Mouse (Mus musculus): ENCODE measurements at regions not wholly inside any gene's neighbourhood (a gene's known extent, or its start where the extent isn't known, plus 50 kb on each side); places are given as distances from the start of the nearest gene placed in this dataset.

DNA sequence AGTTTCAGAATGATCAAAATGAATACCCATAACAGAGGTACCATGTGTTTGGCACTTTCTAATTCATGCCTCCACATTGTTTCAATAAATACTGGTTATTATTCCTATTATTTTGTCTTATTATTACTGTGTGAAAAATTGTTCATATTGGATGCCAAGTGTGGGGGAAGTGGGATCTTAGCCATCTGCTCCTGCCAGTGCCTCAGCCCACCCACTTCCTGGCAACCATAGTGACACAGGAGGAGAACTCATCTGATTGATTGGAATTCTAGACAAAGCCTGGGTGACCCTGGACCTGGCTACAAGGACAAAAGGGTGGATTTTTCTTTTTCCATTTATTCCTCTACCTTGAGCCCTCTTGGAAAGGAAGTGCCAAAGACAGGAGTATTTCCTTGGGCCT, 2886.8 kb upstream of the Lrrc6 start:
- DNase-seq: no peak

DNA sequence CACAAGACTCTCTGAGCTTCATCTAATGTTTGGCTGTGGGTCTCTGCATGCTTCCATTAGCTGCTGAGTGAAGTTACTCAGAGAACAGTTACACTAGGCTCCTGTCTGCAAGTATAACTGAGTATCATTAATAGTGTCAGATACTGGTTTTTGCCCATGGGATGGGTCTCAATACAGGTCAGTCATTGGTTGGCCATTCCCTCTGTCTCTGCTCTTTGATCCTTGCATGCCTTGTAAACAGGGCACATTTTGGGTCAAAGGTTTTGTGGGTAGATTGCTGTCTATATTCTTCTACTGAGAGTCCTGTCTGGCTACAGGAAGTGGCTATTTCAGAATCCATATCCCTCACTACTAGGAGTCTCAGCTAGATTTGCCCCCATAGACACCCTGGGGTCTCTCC, 2864.7 kb upstream of the Lrrc6 start:
- DNase-seq: no peak

DNA sequence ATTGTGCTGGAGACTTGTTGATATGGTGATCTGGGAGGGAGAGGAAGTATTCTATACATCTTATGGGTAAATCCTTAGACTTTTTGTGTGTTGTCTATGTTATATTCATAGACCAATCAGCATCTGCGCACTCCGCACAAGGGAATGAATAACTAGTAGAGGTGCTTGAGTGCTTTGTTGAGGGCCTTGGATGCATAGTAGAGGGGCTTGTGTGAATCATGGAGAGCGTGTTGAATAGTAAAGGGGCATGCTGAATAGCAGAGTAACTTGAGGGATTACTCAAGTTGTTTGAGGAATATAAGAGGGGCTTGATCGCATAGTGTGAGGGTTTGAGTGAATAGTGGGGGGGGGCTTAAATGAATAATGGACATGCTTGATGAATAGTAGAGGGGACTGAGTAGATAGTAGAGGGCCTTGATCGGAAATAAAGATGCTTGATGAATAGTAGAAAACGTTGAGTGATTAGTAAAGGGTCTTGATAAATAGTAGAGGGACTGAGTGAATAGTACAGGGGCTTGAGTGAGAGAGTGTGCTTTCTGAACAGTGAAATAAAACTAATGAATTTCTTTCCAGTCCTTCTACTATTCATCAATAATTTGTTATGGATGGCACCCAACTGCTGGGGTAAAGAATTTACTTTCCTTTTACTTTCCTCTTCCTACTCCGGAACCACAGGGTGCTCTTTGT, 2849.5 kb upstream of the Lrrc6 start:
- DNase-seq: no peak

DNA sequence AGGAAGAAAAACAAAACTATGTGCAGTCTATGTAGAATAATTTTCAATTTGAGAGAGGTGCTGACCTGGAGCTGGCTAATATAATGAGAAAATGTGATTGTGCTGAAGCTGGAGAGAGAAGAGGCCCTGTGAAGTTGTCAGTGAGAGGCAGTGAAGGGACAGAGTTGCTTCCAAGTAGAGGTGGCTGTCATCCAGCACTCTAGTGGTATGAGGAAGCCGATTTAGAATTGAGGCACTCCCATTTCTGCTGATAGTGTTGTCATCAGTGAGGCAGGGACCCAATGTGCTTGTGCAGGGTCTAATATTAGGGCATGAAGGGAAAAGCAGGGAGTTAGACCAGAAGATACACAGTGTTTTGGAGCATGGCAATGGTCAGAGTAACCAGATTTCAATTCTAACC, 2845.4 kb upstream of the Lrrc6 start:
- no peak for DNase-seq

DNA sequence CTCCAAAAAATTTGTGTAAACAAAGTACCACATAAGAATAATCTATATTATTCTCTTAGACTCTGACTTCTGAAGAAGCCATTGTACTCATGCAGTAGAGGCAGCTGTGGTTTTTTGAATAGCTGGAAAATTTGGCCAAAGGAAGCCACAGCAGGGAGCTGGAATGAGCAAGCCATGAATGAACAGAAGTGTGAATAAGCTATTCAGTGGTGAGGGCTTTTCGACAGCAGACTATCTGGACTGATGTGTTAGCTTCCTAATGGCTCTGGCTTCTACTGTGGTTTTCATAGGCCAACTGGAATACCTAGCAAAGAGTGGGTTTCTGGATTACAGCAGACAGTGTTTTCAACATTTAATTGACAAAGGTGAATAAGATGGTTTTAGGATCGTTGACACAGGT, 2842.0 kb upstream of the Lrrc6 start:
- DNase-seq: no peak

DNA sequence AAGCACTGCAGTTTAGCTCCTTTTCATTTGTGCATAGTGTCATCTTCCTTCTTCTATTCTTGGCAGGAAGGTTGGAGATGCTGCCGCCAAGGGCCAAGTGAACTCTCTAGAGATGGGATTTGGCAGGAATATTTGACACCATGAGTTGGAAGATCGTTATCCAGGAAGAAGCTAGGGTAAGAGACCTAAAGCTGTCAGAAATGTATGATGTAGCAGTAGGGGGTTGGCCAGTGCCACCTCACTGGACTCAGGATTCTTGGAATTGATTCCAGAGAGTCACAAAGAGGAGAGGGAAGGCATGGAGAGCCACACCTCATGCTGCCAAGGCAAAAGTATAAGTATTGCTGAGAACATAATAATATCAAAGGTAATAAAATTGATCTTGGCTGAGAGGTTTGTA, 2835.8 kb upstream of the Lrrc6 start:
- DNase-seq: peak in 1 of 2 experiments; percentile 10

DNA sequence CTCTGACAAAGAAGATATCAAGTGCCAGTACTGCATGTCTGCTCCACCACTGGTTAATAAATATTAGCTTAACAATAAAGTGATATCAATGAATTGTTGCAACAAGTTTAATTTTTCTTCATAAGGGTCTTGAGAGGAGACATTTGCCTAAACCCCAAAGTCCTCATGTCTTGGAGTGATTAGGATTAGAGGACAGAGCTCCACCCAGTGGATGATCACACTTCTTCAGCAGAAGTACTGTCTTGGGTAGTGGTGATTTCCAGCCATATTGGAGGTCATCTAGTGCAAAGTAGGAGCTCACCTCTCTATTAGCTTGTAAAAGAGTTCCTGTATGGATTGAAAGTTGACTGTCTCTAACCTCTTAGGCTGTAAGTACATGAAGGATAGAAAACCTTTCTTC, 2825.8 kb upstream of the Lrrc6 start:
- no peak for DNase-seq

DNA sequence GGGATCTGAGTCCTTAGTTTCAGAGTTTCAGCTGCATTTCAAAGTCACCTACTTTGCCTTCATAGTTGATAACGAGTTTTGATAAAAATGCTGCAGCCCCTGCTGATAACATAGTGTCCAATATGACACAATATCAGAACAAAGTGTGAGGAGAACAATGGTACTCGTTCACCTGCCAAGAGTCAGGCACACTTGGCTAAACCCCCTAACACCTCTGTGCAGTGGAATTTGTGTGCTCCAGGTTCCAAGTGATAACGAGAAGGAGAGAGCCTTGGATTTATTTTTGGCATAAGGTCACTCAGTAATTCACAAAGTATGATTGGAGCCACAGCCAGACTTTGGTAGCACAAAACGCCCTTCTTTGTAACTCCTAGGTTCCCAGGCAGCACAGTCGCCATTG, 2802.4 kb upstream of the Lrrc6 start:
- DNase-seq: no peak

DNA sequence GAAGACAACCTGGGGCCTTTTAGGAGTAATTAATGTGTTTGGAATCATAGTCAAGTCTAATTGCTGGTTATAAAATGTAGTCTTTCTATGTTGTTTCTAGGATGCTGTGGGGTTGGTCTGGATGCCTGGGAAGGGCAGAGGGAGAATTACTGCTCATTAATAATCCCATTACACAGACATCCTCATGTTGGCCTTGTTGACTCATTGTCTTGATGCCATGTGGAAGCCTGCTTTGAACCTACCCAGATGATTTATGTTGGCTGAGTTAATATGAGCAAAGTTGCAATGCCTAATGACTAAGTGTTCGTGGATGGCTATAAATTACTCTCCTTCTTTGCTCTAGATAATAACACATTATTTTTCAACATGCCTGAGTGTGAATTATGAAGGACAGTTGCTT, 2790.6 kb upstream of the Lrrc6 start:
- DNase-seq: no peak

DNA sequence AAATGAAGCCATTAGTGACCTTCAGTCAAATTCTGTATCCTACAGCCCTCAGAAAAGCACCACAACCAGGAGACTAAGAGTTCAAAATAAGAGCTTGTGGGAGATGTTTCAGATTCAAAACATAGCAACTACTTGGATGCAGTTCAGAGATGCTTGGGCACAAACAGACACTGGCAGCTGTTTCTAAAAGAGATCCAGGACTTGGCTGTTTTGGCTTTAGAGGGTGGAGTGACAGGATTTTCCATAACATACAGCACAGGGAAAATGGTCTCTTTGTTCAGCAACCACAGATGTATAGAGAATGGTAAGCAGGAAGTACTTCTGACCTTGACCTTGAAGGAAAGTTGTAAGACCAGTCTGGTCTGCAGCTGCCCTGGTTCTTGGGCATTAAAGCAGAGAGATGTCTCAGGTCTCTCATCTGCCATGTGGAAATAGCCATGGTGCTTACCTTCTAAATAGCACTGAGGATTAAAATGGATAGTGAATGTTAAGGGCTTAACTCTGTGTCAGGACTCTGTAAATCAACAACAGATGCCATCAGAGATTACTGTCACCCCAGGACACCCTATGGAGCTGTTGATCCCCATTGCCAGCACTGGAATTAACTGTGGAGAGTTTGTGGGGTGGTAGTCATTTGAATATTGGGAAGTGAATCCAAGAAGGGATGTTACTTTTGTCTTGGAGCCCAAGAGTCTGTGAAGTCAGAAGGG, 2775.0 kb upstream of the Lrrc6 start:
- DNase-seq: no peak

DNA sequence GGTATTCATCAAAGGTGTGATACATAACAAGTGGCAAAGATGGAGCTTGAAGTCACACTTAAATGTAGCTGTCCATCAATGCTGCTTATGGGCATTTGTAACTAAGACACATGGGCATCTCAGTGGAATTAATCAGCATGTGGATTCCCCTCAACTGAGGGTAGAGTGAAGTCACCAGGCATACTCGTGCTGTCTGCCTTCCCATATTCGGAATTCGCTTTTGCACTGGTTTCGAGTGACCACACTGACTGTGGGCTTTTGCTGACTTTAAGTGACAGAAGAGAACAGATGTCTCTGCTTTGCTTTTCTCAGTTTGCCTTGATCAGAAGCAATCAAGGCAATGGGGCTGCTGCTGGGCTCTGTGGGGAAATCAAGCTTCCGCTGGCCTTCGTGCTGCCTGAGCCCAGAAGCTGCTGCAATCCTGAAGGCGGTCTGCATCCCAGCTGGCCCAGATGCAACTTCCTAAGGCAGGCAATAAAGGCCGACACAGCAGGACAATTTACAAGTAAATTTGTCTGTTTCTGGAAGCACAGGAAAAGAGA, 2773.6 kb upstream of the Lrrc6 start:
- no peak for DNase-seq

DNA sequence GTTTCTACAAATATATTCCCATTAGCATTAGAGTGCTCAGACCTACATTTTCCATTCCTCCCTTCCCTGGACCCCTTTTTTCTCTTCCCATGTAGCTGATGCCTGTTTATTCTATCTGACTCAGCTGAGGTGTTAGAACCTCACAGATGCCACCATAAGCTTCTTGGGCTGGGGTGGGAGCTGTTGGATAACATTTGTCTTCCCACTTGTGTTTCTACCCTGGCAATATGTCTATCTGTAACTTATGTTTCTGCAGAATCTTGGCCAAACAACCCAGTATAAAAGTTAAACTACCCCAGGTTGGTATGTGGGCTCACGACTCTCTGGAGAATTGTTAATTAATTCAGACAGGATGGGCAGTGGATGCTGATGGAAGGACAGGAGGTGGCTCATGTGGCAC, 2772.8 kb upstream of the Lrrc6 start:
- DNase-seq: no peak

DNA sequence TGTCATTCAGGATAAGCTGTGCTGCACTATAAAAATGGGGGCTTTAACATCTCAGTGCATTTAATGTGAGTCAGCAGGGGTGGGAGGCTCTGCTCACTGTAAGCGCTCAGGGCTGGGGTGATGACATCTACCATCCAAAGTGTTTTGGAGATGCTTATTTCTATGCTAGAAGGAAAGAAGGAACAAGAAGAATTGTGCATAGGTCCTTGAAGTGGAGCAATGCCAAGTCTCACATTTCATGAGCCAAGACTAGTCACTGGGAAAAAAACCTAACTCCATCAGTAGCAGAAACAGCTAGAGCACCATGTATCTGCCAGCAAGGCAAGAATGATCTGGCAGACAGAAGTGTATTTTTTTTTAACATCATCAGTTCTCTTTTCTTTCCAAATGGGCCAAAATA, 2761.2 kb upstream of the Lrrc6 start:
- no peak for DNase-seq

DNA sequence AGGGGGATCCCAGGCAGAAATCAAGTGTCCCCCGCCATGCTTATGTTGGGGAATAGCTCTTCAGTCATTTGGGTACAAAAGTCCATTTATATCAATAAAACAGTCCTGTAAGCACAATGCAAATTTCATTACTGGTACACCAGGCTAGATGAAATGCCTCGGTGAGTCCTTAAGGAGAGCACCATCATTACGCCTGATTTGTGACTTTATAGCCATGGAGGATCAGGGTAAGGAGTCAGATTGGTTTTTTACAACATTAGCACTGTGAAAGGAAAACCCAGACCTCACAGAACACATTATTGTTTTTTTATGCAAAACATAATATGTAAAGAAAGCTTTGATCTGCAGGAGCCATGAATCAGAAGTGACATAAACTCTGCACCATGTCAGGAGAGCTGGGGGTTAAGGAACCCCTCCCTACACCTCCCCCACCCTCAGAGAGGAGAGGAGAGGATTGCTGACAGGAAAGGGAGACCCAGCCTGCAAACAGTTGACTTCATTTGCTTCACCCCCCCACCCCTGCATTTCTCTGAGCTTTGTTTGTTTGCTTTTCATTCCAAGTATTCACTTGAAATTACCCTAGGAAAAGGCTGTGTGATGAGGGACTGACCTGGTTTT, 2756.6 kb upstream of the Lrrc6 start:
- no peak for DNase-seq

DNA sequence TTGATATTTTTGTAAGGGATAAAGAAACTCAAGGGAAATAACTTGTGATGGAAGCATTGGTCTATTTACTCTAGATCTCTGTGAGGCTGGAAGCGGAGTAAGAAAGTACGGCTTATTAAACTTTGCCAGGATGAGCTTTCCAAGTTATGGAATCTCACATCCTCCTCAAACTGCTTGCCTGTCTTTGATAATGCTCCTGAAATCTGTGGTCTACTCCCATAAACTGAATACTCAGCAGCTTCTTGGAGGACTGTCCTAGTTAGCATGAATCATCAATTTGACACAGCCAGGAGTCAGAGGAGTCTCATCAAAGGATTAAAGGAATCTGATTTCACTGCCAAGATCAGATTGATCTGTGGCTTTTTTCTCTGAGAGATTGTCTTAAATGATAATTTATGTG, 2753.0 kb upstream of the Lrrc6 start:
- no peak for DNase-seq

DNA sequence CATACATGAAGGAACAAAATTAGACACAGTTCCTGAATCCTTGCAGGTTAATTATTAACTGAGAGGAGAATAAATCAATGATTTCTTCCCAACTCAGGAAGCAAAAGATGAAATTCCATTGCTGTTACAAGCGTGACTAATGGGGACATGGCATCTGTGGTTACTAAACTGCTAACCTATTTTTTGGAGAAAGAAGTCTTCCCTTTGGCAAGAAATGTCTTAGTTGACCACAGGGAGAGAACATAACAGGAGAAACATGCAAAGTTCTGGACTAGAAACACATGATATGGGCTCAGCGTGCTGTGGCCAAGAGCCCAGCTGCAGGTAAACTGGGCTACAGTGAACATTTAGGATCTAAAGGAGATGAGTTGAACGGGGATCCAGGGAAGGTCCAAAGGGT, 2751.4 kb upstream of the Lrrc6 start:
- no peak for DNase-seq

DNA sequence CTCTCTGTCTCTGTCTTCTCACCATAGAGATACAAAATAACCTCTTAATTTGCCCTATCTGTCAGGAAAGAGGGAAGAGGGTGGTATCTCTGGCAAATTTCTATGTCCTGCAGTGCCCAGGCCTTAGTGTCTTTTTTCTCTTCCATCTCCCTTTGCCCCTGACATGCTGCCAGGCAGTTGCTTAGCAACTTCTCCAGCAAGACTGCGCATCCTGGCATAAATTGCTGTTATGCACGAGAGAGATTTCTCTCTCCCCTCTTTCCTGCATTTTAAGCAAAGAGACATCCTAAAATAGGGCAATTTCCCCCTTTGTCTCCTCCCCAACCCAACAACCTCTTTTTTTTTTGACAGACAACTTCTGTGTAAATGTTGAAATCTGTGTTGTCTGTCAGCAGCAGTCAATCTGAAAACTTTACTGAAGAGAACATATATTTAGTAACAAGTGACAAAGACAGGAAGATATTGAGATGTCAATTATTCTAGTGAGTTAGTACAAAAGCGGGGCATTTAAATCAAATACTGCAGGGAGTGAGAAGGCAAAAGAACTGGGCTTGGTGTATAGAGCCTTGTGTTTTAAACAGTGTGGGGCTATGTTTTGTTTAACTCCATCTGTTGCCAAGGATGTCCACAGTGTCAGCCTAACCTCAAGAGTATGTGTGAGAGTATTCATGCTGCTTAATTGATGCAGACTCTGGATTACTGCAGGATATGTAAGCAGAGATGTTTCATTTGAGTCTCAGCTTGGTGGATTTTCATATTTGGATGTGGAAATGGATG, 2745.7 kb upstream of the Lrrc6 start:
- DNase-seq: peak; percentile 7 to 24

DNA sequence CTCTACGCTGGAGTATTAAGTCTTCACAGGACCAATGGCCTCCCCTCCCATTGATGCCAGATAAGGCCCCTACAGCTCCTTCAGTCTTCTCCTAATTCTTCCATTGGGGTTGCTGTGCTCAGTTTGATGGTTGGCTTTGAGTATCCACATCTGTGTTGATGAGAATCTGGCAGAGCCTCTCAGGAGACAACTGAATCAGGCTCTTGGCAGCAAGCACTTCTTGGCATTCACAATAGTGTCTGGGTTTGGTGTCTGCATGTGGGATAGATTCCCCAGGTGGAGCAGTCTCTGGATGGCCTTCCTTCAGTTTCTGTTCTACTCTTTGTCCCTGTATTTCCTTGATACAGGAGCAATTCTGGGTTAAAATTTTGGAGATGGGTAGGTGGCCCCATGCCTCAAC, 2734.6 kb upstream of the Lrrc6 start:
- no peak for DNase-seq

DNA sequence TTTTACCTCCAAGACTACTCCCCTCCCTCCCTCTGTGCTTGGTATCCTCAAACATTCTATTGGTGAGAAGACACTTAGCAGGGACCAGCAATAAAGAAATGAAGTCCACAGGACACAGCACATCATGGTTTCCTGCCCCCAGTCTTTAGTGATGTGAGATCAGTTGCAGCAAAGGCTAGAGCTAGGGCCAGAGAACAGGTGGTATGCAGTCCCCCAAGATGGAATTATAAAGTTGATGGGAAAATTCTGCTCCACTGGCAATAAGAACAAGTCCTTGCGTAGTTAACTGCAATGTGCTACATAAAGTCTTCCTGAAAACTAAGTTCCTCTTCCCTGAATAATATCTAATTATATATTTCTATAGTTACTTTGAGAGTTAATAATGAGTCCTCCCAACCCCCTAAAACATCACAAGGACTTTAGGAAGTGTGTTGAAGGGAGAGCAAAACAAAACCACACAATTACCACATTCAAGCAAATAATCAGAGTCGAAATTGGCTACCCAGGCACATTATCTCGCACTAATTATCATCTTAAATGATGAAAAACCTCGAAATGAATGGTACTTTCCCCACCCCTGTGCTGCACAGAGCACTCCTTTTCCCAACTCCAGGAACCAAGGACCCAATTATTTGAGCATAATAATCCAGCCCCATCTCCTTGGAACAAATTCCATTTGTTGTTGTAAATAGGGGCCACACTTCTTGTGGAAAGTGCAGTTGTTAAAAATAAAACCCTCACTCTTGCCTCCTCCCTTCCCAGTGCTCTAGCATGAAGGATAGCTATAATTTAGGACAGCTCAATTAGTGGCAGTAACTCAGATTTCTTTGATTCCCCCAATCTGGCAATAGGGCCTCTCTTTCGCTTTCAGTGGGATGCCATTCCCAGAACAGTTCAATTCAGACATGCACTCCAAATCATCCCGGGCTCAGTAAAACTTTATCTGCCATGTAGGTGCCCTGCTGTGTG, 2724.2 kb upstream of the Lrrc6 start:
- no peak for DNase-seq

DNA sequence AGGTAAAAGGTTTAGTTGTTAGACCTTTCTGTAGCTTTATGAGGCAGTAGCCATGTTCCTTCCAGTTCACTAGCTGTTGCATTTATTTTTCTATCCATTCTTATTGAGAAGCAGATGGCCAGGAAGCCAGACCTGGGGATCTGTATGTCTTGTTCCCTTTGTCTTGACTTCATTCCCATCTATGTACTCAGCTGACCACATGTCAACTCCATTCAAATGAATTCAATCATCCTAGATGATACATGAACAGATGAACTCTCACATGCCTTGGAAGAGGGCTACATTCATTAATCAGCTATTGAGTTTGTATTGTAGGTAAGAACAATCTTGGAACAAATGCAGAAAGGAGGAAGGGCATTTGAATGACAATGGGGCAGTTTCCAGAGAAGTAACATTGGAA, 2722.7 kb upstream of the Lrrc6 start:
- DNase-seq: no peak

DNA sequence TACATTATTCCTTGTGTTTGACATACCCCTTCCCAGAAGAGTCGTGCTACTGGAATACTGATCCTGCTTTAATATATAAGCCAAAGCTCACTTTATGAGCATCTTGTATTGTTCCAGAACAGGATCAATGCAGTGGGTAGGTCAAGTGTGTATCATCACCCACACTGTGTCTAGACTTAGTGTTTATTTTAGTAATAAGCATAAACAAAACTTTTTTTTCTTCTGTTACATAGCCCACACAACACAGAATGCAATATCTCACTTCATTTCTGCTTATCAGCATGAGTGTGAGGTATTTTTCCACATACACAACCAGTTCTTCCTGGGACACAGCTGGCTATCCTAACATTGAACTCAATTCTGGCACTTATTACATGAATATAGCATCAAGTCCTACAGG, 2721.7 kb upstream of the Lrrc6 start:
- DNase-seq: no peak
